Mouse (Mus musculus) hindbrain, embryonic 11.5 days (tissue): ENCODE data around the gene Gm4881. TPM values are rescaled to one million over a fixed set of nuclear protein-coding genes. Genes with fewer than 3 reads are reported as not detected.

Experiments
- ATAC-seq: fragments of 200-750 bp; cut with Nextera tagmentation; 2 replicates; pipeline ENCODE4 v1.8.0; 2017; ENCODE audit warnings: mild to moderate bottlenecking, moderate TSS enrichment, moderate library complexity; ENCODE audit not compliant: low FRiP score
- DNase-seq: peaks from one replicate; pipeline ENCODE4 v3.0.0-alpha.2; 2015; ENCODE audit warnings: low spot score
- H3K27ac ChIP-seq: fragments of 300-500 bp; sonication (generic); 2 replicates; pipeline ENCODE4 v1.5.1; 2014; ENCODE audit warnings: mild to moderate bottlenecking, low read depth, low read length
- H3K27me3 ChIP-seq: fragments of 300-500 bp; sonication (generic); 2 replicates; pipeline ENCODE4 v1.6.1; 2014; ENCODE audit warnings: mild to moderate bottlenecking, low read length, moderate library complexity, mixed read lengths; ENCODE audit not compliant: control insufficient read depth, insufficient read depth
- H3K36me3 ChIP-seq: fragments of 300-500 bp; sonication (generic); 2 replicates; pipeline ENCODE4 v1.6.1; 2014; ENCODE audit warnings: mild to moderate bottlenecking, low read length, moderate library complexity, mixed read lengths; ENCODE audit not compliant: control insufficient read depth, insufficient read depth
- H3K4me1 ChIP-seq: fragments of 300-500 bp; sonication (generic); replicated peaks from 2 replicates; pipeline ENCODE4 v1.6.1; 2014; ENCODE audit warnings: low read length, mixed read lengths; ENCODE audit not compliant: control insufficient read depth, insufficient read depth
- H3K4me2 ChIP-seq: fragments of 300-500 bp; sonication (generic); replicated peaks from 2 replicates; pipeline ENCODE4 v1.6.1; 2014; ENCODE audit warnings: mild to moderate bottlenecking, low read depth, low read length
- H3K4me3 ChIP-seq: fragments of 300-500 bp; sonication (generic); 2 replicates; pipeline ENCODE4 v1.5.1; 2014; ENCODE audit warnings: low read depth, low read length
- H3K9ac ChIP-seq: fragments of 300-500 bp; sonication (generic); 2 replicates; pipeline ENCODE4 v1.6.1; 2014; ENCODE audit warnings: low read depth, low read length
- H3K9me3 ChIP-seq: fragments of 300-500 bp; sonication (generic); 2 replicates; pipeline ENCODE4 v1.6.1; 2016; ENCODE audit warnings: low read length; ENCODE audit not compliant: control insufficient read depth
- WGBS: fragments of 180-500 bp; shearing (Covaris S2); extraction: QIAGEN DNeasy Blood & Tissue Kit; methylation state at CpG from one replicate; pipeline ENCODE4 v1.1.7; 2014; 5-methylcytosine and 5-hydroxymethylcytosine counted together
- polyA plus RNA-seq: library from polyadenylated mRNA; unstranded; fragments of >200 nt; fragmentation: Nextera tagmentation; extraction: Ambion mirVana; gene quantifications from 2 replicates; pipeline ENCODE4 v1.2.1, GENCODE M21; 2014

Gene Gm4881
- polyA plus RNA-seq, 1 experiment from 2014 or later: 6.1 TPM

DNA sequence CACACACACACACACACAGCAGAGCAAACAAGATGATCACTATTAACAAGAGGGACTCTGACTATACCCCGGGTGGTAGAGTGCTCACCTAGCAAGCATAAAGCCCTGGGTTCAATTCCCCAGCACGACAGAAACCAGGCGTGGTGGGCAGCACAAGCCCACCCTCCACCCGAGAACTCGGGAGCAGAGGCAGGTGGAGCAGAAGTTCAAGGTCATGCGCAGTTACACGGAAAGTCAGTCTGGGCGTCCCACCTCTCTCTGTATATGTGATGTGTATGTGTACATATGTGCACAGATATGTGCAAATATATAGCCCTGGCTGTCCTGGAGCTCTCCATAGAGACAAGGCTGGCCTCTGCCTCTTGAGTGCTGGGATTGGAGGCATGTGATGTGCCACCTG, 23.7 kb upstream of the Gm4881 start:
- H3K36me3 ChIP-seq: no peaks in the 10 kb centered on the region
- no peak for ATAC-seq
- 87% methylated on average over 8 of the region's 8 CpGs for WGBS
- no peak overlapping the region for H3K4me2 ChIP-seq
- DNase-seq: no peak
- H3K4me1 ChIP-seq: peaks cover 3% of the 10 kb centered on the region; the same call in 1 of the 2 replicates
- no peak overlapping the region for H3K27ac ChIP-seq
- H3K27me3 ChIP-seq: no peaks in the 10 kb centered on the region
- no peak overlapping the region for H3K9ac ChIP-seq
- H3K4me3 ChIP-seq: no peak overlapping the region
- H3K9me3 ChIP-seq: no peaks in the 10 kb centered on the region

DNA sequence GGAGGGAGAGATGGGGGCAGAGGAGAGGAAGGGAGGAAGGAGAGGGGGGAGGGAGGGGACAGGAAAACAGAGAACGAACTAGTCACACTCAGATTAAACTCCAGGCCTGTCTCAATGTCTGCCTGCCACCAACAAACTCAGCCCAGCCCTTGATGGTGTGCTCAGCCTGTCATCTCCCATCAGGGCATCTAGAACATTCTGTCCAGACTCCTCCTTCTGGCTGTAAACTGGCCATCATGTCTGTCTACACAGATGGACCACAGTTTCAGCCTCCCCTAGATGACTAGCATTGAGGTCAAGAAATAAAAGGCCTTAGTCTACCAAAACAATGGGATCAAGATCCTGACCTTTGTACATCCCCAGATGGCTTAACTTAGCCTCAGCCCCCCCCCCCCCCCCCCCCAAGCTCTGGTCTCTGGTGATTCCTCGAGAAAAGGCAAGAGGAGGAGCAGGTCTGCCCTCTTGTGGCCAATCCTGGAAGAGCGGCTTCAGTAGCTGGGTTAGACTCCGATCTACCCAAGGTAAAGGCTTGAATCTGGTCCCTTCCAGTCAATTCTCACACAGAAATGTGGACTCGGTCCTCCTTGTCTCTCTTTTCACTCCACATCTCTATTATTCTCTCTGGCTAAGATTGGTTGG, 20.7 kb upstream of the Gm4881 start:
- H3K4me3 ChIP-seq: no peak overlapping the region
- no peak overlapping the region for H3K27ac ChIP-seq
- no peaks in the 10 kb centered on the region for H3K36me3 ChIP-seq
- DNase-seq: peak; percentile 90
- H3K9me3 ChIP-seq: no peaks in the 10 kb centered on the region
- no peak overlapping the region for H3K4me2 ChIP-seq
- H3K9ac ChIP-seq: no peak overlapping the region
- WGBS: 15% methylated on average over 5 of the region's 5 CpGs
- H3K27me3 ChIP-seq: no peaks in the 10 kb centered on the region
- H3K4me1 ChIP-seq: no peaks in the 10 kb centered on the region
- ATAC-seq: peak; percentile 67

DNA sequence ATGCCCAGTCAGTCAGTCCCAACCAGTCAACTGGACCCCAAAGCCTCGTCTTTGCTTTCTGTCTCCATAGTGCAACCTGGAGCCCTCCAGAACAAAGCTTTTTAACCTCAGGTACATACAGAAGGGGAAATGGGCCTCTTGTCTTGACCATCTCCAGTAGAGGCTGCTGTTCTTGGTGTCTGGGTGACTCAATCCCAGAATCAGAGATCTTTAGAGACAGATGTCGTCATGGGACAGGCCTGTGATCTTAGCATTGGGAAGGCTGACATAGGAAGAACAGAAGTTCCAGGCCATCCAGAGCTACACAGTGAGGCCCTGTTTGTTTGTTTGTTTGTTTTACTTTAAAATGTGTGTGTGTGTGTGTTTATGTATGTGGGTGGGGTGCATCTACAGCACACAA, 20.0 kb upstream of the Gm4881 start:
- Histone ChIP-seq H3K9ac (no peak overlapping the region), H3K27ac (no peak overlapping the region), H3K36me3 (no peaks in the 10 kb centered on the region), H3K4me1 (no peaks in the 10 kb centered on the region), H3K4me2 (no peak overlapping the region), H3K9me3 (no peaks in the 10 kb centered on the region), H3K27me3 (no peaks in the 10 kb centered on the region), H3K4me3 (no peak overlapping the region)
- ATAC-seq (no peak), DNase-seq (no peak)
- WGBS: 84% methylated on average over 2 of the region's 2 CpGs

DNA sequence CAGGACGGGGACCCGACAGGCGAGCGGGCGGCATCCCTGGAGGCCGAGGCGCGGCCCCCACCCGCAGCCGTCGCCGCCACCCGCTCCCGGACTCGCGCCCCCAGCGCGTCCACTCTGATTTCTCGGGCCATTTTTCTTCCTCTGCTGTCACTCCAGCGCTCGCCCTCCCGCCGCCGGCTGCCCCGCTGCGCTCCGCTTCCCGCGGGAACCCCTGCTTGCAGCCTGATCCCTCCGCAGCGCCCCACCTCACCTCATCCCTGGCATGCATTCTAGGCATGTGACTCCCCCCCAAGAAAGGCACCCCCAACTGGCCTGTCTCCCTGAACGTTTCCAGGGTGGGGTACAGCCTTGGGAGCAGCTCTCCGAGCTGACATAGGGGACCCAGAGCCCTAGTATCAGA, 10.9 kb upstream of the Gm4881 start:
- no peaks in the 10 kb centered on the region for H3K36me3 ChIP-seq
- peak overlapping the region; percentile 56 for H3K4me2 ChIP-seq
- 1% methylated on average over 17 of the region's 33 CpGs for WGBS
- peaks cover 51% of the 10 kb centered on the region for H3K27me3 ChIP-seq
- H3K4me3 ChIP-seq: peak overlapping the region; percentile 31
- ATAC-seq (no peak), DNase-seq (peak; percentile 37)
- peaks cover 21% of the 10 kb centered on the region for H3K4me1 ChIP-seq
- H3K9ac ChIP-seq: peak overlapping the region; percentile 15; the same call in 1 of the 2 replicates
- no peak overlapping the region for H3K27ac ChIP-seq
- H3K9me3 ChIP-seq: no peaks in the 10 kb centered on the region

DNA sequence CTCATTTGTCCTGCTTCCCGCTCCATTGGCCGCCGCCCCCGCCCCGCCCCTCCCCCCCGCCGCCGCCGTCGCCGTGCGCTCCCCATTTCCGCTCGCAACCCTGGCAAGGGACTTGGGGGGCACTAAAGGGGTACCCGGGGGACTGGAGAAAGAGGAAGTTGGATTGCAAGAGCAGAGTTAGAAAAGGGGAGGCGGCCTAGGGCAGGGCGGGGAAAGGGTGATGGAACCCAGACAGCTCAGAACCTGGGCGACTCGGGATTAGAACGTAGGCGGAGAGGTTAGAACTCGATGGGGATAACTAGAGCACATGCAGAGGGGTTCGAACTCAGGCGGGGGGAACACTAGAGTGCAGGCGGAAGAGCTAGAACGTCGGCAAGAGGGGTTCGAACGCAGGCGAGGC, 10.2 kb upstream of the Gm4881 start:
- Histone ChIP-seq H3K4me2 (peak overlapping the region; percentile 56), H3K9me3 (no peaks in the 10 kb centered on the region), H3K9ac (peak overlapping the region; percentile 24), H3K36me3 (no peaks in the 10 kb centered on the region), H3K27ac (peak overlapping the region; percentile 40), H3K4me1 (peaks cover 25% of the 10 kb centered on the region), H3K27me3 (peaks cover 57% of the 10 kb centered on the region), H3K4me3 (peak overlapping the region; percentile 32)
- DNase-seq (no peak), ATAC-seq (no peak; the same call in 1 of the 2 replicates)
- 1% methylated on average over 26 of the region's 30 CpGs for WGBS

DNA sequence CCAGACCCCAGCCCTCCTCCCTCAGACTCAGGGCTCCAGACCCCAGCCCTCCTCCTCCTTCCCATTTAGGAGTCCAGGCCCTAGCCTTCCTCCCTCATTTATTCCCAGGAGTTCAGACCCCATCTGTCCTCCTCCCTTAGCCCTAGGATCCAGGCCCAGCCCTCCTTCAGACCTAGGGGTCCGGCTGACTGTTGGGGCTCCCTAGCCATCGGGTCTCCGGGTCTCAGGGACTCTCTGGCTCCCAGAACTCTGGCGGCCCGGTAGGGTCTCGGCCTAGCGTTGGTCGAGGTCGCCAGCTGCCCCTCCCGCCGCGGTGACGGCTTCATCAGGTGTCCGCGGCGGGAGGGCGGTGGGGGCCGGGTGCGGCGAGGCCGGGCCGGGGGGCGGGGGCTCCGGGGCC, 9.7 kb upstream of the Gm4881 start:
- peaks cover 61% of the 10 kb centered on the region for H3K27me3 ChIP-seq
- H3K36me3 ChIP-seq: no peaks in the 10 kb centered on the region
- DNase-seq: no peak
- no peaks in the 10 kb centered on the region for H3K9me3 ChIP-seq
- H3K9ac ChIP-seq: peak overlapping the region; percentile 24
- WGBS: 2% methylated on average over 13 of the region's 24 CpGs
- ATAC-seq: peak; percentile 20; the same call in 1 of the 2 replicates
- H3K27ac ChIP-seq: peak overlapping the region; percentile 40; the same call in 1 of the 2 replicates
- H3K4me3 ChIP-seq: peak overlapping the region; percentile 32
- peaks cover 25% of the 10 kb centered on the region for H3K4me1 ChIP-seq
- peak overlapping the region; percentile 56 for H3K4me2 ChIP-seq

DNA sequence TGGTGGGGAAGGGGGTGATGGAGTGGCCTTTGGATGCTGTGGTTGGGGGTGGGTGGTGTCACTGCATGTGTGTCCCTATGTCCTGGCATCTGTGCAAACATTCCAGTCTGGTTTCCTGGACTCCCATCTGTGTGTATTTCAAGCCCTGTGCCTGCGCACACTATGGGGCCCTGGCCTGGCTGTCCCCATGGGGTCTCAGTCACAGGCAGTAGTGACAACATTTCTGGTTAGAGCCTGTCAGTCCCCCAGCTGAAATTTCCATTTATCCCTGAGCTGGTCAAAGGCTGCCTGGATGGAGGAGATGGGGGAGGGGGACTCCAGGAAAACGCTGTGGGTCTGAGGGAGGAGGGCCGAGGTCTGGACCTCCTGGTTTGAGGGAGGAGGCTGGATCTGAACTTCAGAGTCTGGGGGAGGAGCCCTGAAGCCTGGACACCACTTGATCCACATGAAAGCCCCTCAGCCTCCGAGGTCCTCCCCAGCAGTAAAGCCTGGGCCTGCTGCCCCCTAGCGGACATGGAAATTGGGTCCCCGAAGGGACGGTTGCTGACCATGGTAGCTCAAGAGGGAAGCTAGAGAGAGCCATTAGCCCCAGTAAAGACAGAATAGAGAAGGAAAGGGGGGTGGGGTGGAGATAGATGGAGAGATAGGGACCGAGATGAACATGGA, 5.8 kb upstream of the Gm4881 start:
- Histone ChIP-seq H3K4me1 (peaks cover 25% of the 10 kb centered on the region), H3K27me3 (peaks cover 79% of the 10 kb centered on the region), H3K27ac (peak overlapping the region; percentile 65; the same call in 1 of the 2 replicates), H3K4me3 (no peak overlapping the region), H3K36me3 (no peaks in the 10 kb centered on the region), H3K4me2 (no peak overlapping the region), H3K9me3 (no peaks in the 10 kb centered on the region), H3K9ac (no peak overlapping the region)
- 0% methylated on average over 8 of the region's 8 CpGs for WGBS
- peak; percentile 68 for ATAC-seq
- DNase-seq: peak; percentile 94

DNA sequence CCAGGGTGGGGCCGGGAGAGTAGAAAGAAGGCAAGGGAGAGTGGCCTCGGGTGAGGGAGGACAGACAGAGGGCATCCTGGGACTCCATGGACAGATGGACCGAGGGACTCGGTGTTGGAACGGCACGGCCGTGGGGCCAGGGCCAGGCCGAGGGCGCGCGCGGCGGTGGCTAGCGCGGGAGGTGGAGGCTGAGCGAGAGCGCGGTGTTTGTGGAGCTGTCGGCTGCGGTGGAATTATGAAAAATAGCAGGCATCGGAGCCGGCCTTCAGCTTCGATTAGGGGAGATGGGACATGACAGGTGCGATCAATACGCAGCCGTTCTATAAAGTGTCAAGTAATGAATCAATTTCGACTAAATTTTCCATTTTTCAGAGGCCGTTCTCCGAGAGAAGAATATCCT, 4.5 kb upstream of the Gm4881 start:
- H3K4me2 ChIP-seq: no peak overlapping the region; the same call in 1 of the 2 replicates
- H3K36me3 ChIP-seq: no peaks in the 10 kb centered on the region
- 2% methylated on average over 29 of the region's 29 CpGs for WGBS
- no peaks in the 10 kb centered on the region for H3K9me3 ChIP-seq
- H3K4me3 ChIP-seq: no peak overlapping the region; the same call in 1 of the 2 replicates
- peak; percentile 56 for DNase-seq
- H3K9ac ChIP-seq: no peak overlapping the region
- peaks cover 82% of the 10 kb centered on the region for H3K27me3 ChIP-seq
- no peak overlapping the region for H3K27ac ChIP-seq
- peaks cover 21% of the 10 kb centered on the region for H3K4me1 ChIP-seq
- no peak for ATAC-seq
